Mouse (Mus musculus) regulatory T cell (primary cell): ENCODE measurements at regions not wholly inside any gene's neighbourhood (a gene's known extent, or its start where the extent isn't known, plus 50 kb on each side); places are given as distances from the start of the nearest gene placed in this dataset.
"Not testable (repeated sequence)": the region's sequence is repeated elsewhere in the genome, so short reads cannot be mapped to it uniquely, and the experiment has no call there.

ENCODE experiments used
- in situ Hi-C: fragments of 300-600 bp; cut with MboI, MseI; formaldehyde crosslinking; loops from one replicate; pipeline ENCODE4 v1.15.1; 2025; ENCODE audit warnings: high pct_unique_total_duplicates

DNA sequence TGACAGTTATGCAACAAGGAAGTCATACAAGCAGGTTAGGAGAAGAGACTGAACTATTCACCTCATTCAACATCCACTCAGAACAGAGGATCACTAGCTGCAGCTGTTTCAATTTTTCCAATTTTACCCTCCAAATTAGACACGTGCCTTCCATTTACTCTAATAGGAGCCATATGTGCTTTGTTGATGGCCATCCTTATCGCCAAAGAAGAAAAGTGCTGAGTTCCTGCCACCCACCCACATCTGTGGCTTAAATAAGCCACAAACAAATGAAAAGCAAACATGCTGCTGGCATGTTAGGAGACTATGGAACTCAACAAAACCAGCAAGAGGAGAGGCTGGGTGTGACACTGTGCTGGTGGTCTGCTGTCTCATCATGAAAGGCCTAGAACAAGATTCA lies 1786.1 kb downstream of the 9330182O14Rik start:
- in situ Hi-C loops = no loop called here

- in situ Hi-C loops = no loop called here
Observed at GRCm38 (mm10) chr15:41936697-41937096, 1802.5 kb downstream of the 9330182O14Rik start.

DNA sequence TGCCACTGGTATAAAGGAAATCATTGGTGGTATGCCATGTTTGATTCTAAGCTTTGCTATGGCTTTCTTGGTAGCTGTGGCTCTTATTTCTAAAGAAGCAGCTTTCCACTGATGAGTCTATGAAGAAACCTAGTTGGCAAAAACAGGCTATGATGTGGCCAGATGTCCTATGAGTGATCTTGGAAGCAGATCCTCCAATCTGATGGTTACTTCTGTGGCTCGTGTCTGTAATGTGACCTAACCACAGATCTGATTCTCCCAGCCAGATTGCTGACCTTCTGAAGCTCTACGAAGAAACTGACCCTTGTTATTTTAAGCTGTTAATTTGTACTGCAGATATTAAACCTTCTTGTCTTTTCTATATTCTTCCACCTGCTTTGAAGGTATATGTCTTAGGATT lies 1811.1 kb downstream of the 9330182O14Rik start:
- in situ Hi-C loops = no loop called here

DNA sequence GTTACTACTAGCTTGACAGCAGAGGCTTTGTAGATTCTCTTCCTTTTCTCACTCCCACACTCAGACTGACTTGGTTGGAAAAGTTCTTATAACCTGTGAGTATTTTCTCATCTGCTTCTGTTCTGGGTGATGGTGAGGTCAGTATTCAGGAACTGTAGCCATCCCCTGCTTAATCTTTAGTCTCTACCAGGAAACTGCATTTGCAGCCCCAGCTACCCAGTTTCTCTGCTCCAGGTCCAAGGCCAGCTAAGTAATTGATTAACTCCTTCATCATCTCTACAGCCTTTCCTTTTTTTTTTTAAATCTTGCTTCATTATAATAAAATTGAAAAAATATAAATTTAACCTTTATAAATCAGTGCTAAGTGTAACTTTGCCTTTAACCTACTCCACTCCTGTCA lies 1813.7 kb downstream of the 9330182O14Rik start:
- in situ Hi-C loops = no loop called here

- in situ Hi-C loops = no loop called here
Observed at GRCm38 (mm10) chr15:41948347-41949093, 1814.4 kb downstream of the 9330182O14Rik start.

- in situ Hi-C loops = no loop called here
Observed at GRCm38 (mm10) chr15:41949094-41949461, 1814.9 kb downstream of the 9330182O14Rik start.

DNA sequence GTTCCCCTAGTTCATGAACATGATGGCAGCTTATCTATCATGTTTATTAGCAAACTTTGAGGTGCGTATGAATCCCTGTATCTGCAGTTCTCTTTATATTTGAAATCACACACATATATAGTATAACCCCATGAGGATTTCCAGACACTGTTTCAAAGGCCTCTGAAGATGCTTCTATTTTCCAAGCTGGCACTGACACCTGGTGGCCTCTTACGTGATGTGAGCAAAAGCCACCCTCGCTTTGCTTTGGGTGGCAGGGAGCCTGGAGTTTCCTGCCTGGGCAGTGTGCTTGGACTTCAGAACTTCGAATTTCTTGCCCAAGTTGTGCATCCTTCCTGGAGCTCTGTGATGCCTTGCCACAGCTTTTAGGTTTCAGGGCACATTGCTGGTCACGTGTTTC lies 1817.1 kb downstream of the 9330182O14Rik start:
- in situ Hi-C loops = no loop called here

DNA sequence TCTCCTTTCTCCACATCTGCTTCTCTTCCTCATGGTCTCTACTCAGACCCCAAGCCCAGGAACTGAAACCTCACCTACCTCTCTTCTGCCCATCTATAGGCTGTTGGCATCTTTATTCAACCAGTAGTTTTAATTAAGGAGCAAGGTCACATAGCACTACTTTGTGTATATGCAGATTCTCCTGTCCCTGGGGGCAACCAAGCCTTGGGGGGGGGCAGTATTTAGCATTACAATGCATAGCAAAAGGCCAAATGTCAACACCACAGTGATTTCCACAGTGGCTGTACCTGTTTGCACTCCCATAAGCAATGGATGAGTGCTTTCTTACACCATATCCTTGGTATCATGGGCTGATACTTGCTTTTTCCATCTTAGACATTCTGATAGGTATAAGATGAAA lies 1826.4 kb downstream of the 9330182O14Rik start:
- in situ Hi-C loops = loop anchor here (5.0 kb wide), 1 partner anchor 88 kb away; no protein-coding TSS in a partner anchor

DNA sequence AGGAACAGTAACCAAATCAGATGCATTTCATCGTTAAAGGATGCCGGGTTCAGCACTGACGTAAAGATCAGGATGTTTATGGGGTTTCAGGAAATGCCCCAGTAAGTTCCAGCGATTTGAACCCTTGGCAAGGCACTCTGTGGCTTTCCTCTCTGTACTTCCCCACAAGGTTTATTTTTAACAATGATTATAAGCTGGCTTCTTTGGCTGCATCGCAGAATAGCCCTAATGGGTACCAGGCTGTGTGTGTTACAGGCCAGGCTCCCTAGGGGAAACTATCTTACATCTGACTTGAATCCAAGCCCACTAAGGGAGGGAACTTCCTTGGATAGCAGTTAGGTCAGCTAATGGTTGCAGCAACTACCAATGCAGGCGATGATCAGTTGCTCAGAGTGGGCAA lies 1836.7 kb downstream of the 9330182O14Rik start:
- in situ Hi-C loops = loop anchor here (10.0 kb wide), 1 partner anchor 156 kb away; no protein-coding TSS in a partner anchor

GRCm38 (mm10) chr15:41973263-41973662 lies 1839.1 kb downstream of the 9330182O14Rik start:
- in situ Hi-C loops = loop anchor here (10.0 kb wide), 1 partner anchor 158 kb away; no protein-coding TSS in a partner anchor

GRCm38 (mm10) chr15:41977196-41977595 lies 1843.0 kb downstream of the 9330182O14Rik start:
- in situ Hi-C loops = loop anchor here (10.0 to 25.0 kb wide), 2 partner anchors 162 to 935 kb away; no protein-coding TSS in a partner anchor

GRCm38 (mm10) chr15:41977649-41978231 lies 1843.6 kb downstream of the 9330182O14Rik start:
- in situ Hi-C loops = loop anchor here (10.0 to 25.0 kb wide), 2 partner anchors 163 to 935 kb away; no protein-coding TSS in a partner anchor

DNA sequence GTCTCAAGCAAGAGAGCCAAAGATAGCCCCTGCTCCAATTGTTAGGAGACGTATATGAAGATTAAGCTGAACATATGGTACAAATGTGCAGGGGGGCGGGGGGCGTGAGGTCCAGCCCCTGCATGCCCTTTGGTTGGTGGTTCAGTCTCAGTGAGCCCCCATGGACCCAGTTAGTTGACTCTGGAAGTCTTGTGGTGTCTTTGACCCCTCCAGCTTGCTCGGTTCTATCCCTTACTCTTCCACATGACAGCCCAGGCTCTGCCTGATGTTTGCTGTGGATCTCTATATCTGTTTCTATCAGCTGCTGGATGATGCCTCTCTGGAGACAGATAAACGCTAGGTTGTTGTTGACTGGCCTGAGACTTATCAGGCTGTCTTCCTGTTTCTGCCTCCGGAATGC lies 1849.1 kb downstream of the 9330182O14Rik start:
- in situ Hi-C loops = loop anchor here (25.0 kb wide), 1 partner anchor 929 kb away; no protein-coding TSS in a partner anchor

GRCm38 (mm10) chr15:41984267-41984666 lies 1850.1 kb downstream of the 9330182O14Rik start:
- in situ Hi-C loops = loop anchor here (25.0 kb wide), 1 partner anchor 928 kb away; no protein-coding TSS in a partner anchor

DNA sequence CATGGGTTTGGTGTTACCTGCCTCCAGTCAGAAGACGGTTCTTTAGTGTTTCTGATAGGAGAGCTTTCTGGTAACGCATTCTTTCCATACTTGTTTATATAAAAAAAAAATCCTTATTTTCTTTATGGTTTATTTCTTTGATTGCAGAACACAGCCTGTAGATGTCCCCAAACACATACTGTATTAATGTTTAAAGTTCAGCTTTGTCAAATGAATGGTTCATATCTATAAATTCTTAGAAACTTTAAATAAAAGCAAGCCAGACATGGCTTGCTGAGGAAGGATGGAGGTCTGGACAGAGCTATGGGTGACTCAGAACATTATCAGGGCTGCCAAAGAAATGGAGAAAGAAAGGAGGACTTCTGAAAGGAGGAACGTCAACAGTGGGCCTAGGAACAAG lies 1852.1 kb downstream of the 9330182O14Rik start:
- in situ Hi-C loops = loop anchor here (25.0 kb wide), 1 partner anchor 926 kb away; no protein-coding TSS in a partner anchor

DNA sequence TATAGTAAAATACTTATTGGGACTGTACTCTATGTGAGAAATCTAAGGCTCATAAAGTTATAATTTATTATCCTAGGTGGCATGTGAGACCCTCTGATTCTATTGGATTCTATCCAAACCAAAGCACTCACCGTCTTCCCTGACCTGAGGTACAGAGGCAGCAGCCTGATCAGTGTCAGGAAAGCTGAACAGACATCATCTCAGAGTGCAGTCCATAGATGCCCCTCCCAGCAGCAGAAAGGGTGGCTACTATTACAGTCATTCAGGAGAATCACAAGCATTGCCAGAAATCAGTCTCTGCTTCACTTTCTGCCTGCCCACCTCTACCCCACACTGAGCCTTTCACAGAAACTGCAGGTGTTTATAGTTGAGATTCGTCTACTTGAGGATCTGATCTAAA lies 1854.9 kb downstream of the 9330182O14Rik start:
- in situ Hi-C loops = loop anchor here (25.0 kb wide), 1 partner anchor 923 kb away; no protein-coding TSS in a partner anchor

DNA sequence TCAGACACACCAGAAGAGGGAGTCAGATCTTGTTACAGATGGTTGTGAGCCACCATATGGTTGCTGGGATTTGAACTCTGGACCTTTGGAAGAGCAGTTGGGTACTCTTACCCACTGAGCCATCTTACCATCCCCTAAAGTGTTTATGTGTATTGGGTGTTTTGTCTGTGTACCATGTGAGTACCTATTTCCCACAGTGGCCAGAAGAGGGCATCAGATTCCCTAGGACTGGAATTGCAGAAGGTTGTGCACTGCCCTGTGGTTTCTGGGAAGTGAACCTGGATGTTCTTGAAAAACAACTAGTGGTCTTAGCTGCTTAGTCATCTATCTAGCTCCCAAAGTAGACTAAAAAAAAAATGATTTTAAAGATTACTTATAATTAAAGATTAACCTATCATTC lies 1857.7 kb downstream of the 9330182O14Rik start:
- in situ Hi-C loops = loop anchor here (25.0 kb wide), 1 partner anchor 920 kb away; no protein-coding TSS in a partner anchor

GRCm38 (mm10) chr15:42032286-42032685 lies 1898.1 kb downstream of the 9330182O14Rik start:
- in situ Hi-C loops = not testable (repeated sequence)

- in situ Hi-C loops = no loop called here
Observed at GRCm38 (mm10) chr15:42047088-42047976, 1913.2 kb downstream of the 9330182O14Rik start.

- in situ Hi-C loops = no loop called here
Observed at GRCm38 (mm10) chr15:42056772-42057171, 1922.6 kb downstream of the 9330182O14Rik start.

- in situ Hi-C loops = no loop called here
Observed at GRCm38 (mm10) chr15:42068207-42068831, 1934.2 kb downstream of the 9330182O14Rik start.
